8 mouse cellular contexts compared by ENCODE assay signal in genomic region chr6:83830941-83831605, GRCm38 (mm10). TPM values are rescaled to one million over a fixed set of nuclear protein-coding genes. Genes with fewer than 3 reads are reported as not detected.
DNase-seq lines count a peak whose midpoint lies in the region; ATAC-seq and TF ChIP-seq lines count a peak whose summit lies in the region.

No protein-coding gene starts in this region.

- H3K79me2 ChIP-seq in heart, adult 2 months (replicated peaks; ENCODE audit: control insufficient read depth, insufficient read depth, low read length): no peaks in the 10 kb centered on the region

- no peak for DNase-seq in heart, adult 2 months
- DNase-seq in heart, postnatal 25 days (ENCODE audit: low spot score): no peak
- DNase-seq in 3T3-L1 (ENCODE audit: low read depth, low spot score): peak; percentile 64
- DNase-seq in brain, adult 2 months (ENCODE audit: low read depth, low spot score): peak; percentile 75
- DNase-seq in urinary bladder, postnatal 10 days (ENCODE audit: low spot score): no peak

- H3K4me3 ChIP-seq in heart, adult 2 months: peak overlapping the region; percentile 61
- H3K4me3 ChIP-seq in heart, embryonic 14.5 days (ENCODE audit: control insufficient read depth in 1 of 2, insufficient read depth in 1 of 2, low read depth in 1 of 2, low read length in 2 of 2): peak overlapping the region; percentile 62 to 72
- peak overlapping the region; percentile 67 for H3K4me3 ChIP-seq in liver, embryonic 15.5 days (replicated peaks)
- H3K4me3 ChIP-seq in stomach, embryonic 14.5 days (ENCODE audit: low read depth, low read length): peak overlapping the region; percentile 61

- intact Hi-C loops in heart, adult 2 months (cut with DNase I): loop anchor here (2.0 to 5.0 kb wide), 3 partner anchors 36 to 86 kb away; partner anchors contain the start of genes Nagk and Tex261
- intact Hi-C loops in heart, postnatal 25 days (cut with DNase I): loop anchor here (5.0 kb wide), 1 partner anchor 36 kb away; the partner anchor contains the start of gene Zfp638

- no peak for TF ChIP-seq CTCF in heart, adult 2 months (IDR thresholded peaks at IDR 0.05)

- WGBS in heart, adult 2 months: 3% methylated on average over 35 of the region's 35 CpGs
- whole genome bisulfite sequencing in heart, embryonic 14.5 days: 1% methylated on average over 35 of the region's 35 CpGs
- WGBS in liver, embryonic 15.5 days (ENCODE audit: insufficient replicate concordance): 4% methylated on average over 35 of the region's 35 CpGs
- under 1% methylated on average over 35 of the region's 35 CpGs for WGBS in stomach, embryonic 14.5 days

- H3K27me3 ChIP-seq in heart, adult 2 months (ENCODE audit: control insufficient read depth, insufficient read depth, low read length): no peaks in the 10 kb centered on the region
- no peaks in the 10 kb centered on the region for H3K27me3 ChIP-seq in heart, embryonic 14.5 days (ENCODE audit: control insufficient read depth, insufficient read depth, low read length)
- no peaks in the 10 kb centered on the region for H3K27me3 ChIP-seq in liver, embryonic 15.5 days
- no peaks in the 10 kb centered on the region for H3K27me3 ChIP-seq in stomach, embryonic 14.5 days (ENCODE audit: control insufficient read depth, insufficient read depth, low read length)

- H3K4me1 ChIP-seq in heart, adult 2 months (ENCODE audit: control insufficient read depth, insufficient read depth, low read length): peaks cover 3% of the 10 kb centered on the region
- peaks cover 2 to 7% of the 10 kb centered on the region in 2 experiments; a peak in 3 of 4 replicates for H3K4me1 ChIP-seq in heart, embryonic 14.5 days (ENCODE audit: control insufficient read depth in 2 of 2, insufficient read depth in 2 of 2, low read length in 2 of 2)
- H3K4me1 ChIP-seq in liver, embryonic 15.5 days (replicated peaks): peaks cover 17% of the 10 kb centered on the region
- peaks cover 3% of the 10 kb centered on the region; the same call in 1 of the 2 replicates for H3K4me1 ChIP-seq in stomach, embryonic 14.5 days (ENCODE audit: control insufficient read depth, insufficient read depth, low read length)

- ATAC-seq in heart, embryonic 14.5 days (ENCODE audit: insufficient number of reproducible peaks, insufficient read depth, low FRiP score, low read depth): peak; percentile 76; the same call in 1 of the 2 replicates
- ATAC-seq in liver, embryonic 15.5 days (ENCODE audit: insufficient read depth): peak; percentile 47; the same call in 1 of the 2 replicates
- no peak for ATAC-seq in stomach, embryonic 14.5 days (ENCODE audit: insufficient number of reproducible peaks, insufficient read depth, low FRiP score, low read depth)

- peak overlapping the region; percentile 76 for H3K9ac ChIP-seq in heart, adult 2 months (ENCODE audit: low read depth, low read length)
- H3K9ac ChIP-seq in heart, embryonic 14.5 days (ENCODE audit: low read length): peak overlapping the region; percentile 83
- peak overlapping the region; percentile 72 for H3K9ac ChIP-seq in liver, embryonic 15.5 days
- H3K9ac ChIP-seq in stomach, embryonic 14.5 days (replicated peaks; ENCODE audit: low read depth, low read length): peak overlapping the region; percentile 63

- peak overlapping the region; percentile 95 for H3K4me2 ChIP-seq in heart, embryonic 14.5 days (ENCODE audit: low read length)
- peak overlapping the region; percentile 97 for H3K4me2 ChIP-seq in liver, embryonic 15.5 days
- peak overlapping the region; percentile 83 for H3K4me2 ChIP-seq in stomach, embryonic 14.5 days (replicated peaks; ENCODE audit: low read depth, low read length)

- no peaks in the 10 kb centered on the region for H3K36me3 ChIP-seq in heart, adult 2 months (ENCODE audit: control insufficient read depth, insufficient read depth, low read length)
- 0 out of 2 replicates have a peak, but pooled peaks cover 1% of the 10 kb centered on the region for H3K36me3 ChIP-seq in heart, embryonic 14.5 days (ENCODE audit: control insufficient read depth, insufficient read depth, low read length)
- no peaks in the 10 kb centered on the region for H3K36me3 ChIP-seq in liver, embryonic 15.5 days (replicated peaks)
- H3K36me3 ChIP-seq in stomach, embryonic 14.5 days (ENCODE audit: control insufficient read depth, insufficient read depth, low read length): 0 out of 2 replicates have a peak, but pooled peaks cover 7% of the 10 kb centered on the region

- peak overlapping the region; percentile 81 for H3K27ac ChIP-seq in heart, adult 2 months
- H3K27ac ChIP-seq in heart, embryonic 14.5 days (replicated peaks in 1 of 2; ENCODE audit: control insufficient read depth in 1 of 2, insufficient read depth in 1 of 2, low read depth in 2 of 2, low read length in 2 of 2): peak overlapping the region; percentile 45 to 76
- peak overlapping the region; percentile 63; the same call in 1 of the 2 replicates for H3K27ac ChIP-seq in liver, embryonic 15.5 days (replicated peaks)
- H3K27ac ChIP-seq in stomach, embryonic 14.5 days (ENCODE audit: low read length): peak overlapping the region; percentile 73

- no peak for TF ChIP-seq POLR2A in heart, adult 2 months (IDR thresholded peaks at IDR 0.05; ENCODE audit: insufficient read depth, low read depth, low read length)

- TF ChIP-seq EP300 in heart, adult 2 months (IDR thresholded peaks at IDR 0.05; ENCODE audit: insufficient read depth, low read depth, low read length): no peak

- H3K9me3 ChIP-seq in heart, embryonic 14.5 days (ENCODE audit: control insufficient read depth, low read length): no peaks in the 10 kb centered on the region
- no peaks in the 10 kb centered on the region for H3K9me3 ChIP-seq in liver, embryonic 15.5 days (replicated peaks)
- no peaks in the 10 kb centered on the region for H3K9me3 ChIP-seq in stomach, embryonic 14.5 days (ENCODE audit: control insufficient read depth, low read depth, low read length)

RNA-seq across cellular contexts. Expression of gene Paip2b, which starts 0.5 kb away (rescaled TPM):
- total RNA-seq in heart, adult 2 months (2021): 10 to 100 TPM; 35.4 to 39.4 TPM
- 13.4 and 31.8 TPM in 2 replicates for polyA plus RNA-seq in heart, adult 2 months (2012; rRNA removed)
- total RNA-seq in heart, postnatal 25 days (2021): 10 to 100 TPM; 30.6 to 35.0 TPM
- 11.1 and 14.9 TPM in 2 replicates for polyA plus RNA-seq in heart, embryonic 14.5 days (2014; fragmentation: Nextera tagmentation; extraction: Ambion mirVana)
- polyA plus RNA-seq in liver, embryonic 15.5 days (2015; fragmentation: Nextera tagmentation; extraction: Ambion mirVana): 3.3 and 3.7 TPM in 2 replicates
- 20.7 and 22.0 TPM in 2 replicates for polyA plus RNA-seq in stomach, embryonic 14.5 days (2014; fragmentation: Nextera tagmentation; extraction: Ambion mirVana)

RNA-seq across cellular contexts. Expression of gene Zfp638, which starts 35.8 kb away (rescaled TPM):
- 10 to 100 TPM; 55.0 to 55.2 TPM for total RNA-seq in heart, adult 2 months (2021)
- 7.3 and 17.2 TPM in 2 replicates for polyA plus RNA-seq in heart, adult 2 months (2012; rRNA removed)
- total RNA-seq in heart, postnatal 25 days (2021): 10 to 100 TPM; 51.2 to 56.2 TPM
- 51.1 and 52.3 TPM in 2 replicates for polyA plus RNA-seq in heart, embryonic 14.5 days (2014; fragmentation: Nextera tagmentation; extraction: Ambion mirVana)
- 14.5 and 16.8 TPM in 2 replicates for polyA plus RNA-seq in liver, embryonic 15.5 days (2015; fragmentation: Nextera tagmentation; extraction: Ambion mirVana)
- 92.0 and 94.4 TPM in 2 replicates for polyA plus RNA-seq in stomach, embryonic 14.5 days (2014; fragmentation: Nextera tagmentation; extraction: Ambion mirVana)

RNA-seq across cellular contexts. Expression of gene Nagk, which starts 36.3 kb away (rescaled TPM):
- 10 to 100 TPM; 16.1 to 18.3 TPM for total RNA-seq in heart, adult 2 months (2021)
- 14.1 and 14.2 TPM in 2 replicates for polyA plus RNA-seq in heart, adult 2 months (2012; rRNA removed)
- 10 to 100 TPM; 16.7 to 18.0 TPM for total RNA-seq in heart, postnatal 25 days (2021)
- 64.8 and 69.6 TPM in 2 replicates for polyA plus RNA-seq in heart, embryonic 14.5 days (2014; fragmentation: Nextera tagmentation; extraction: Ambion mirVana)
- 16.6 and 20.1 TPM in 2 replicates for polyA plus RNA-seq in liver, embryonic 15.5 days (2015; fragmentation: Nextera tagmentation; extraction: Ambion mirVana)
- polyA plus RNA-seq in stomach, embryonic 14.5 days (2014; fragmentation: Nextera tagmentation; extraction: Ambion mirVana): 61.5 and 63.1 TPM in 2 replicates

RNA-seq across cellular contexts. Expression of gene Tex261, which starts 55.5 kb away (rescaled TPM):
- total RNA-seq in heart, adult 2 months (2021): 100 to 1,000 TPM in 1 of 2 experiments, 10 to 100 TPM in 1; 90.6 to 102 TPM
- 126 and 156 TPM in 2 replicates for polyA plus RNA-seq in heart, adult 2 months (2012; rRNA removed)
- total RNA-seq in heart, postnatal 25 days (2021): 10 to 100 TPM; 85.4 to 99.8 TPM
- polyA plus RNA-seq in heart, embryonic 14.5 days (2014; fragmentation: Nextera tagmentation; extraction: Ambion mirVana): 70.3 and 75.9 TPM in 2 replicates
- 42.3 and 44.0 TPM in 2 replicates for polyA plus RNA-seq in liver, embryonic 15.5 days (2015; fragmentation: Nextera tagmentation; extraction: Ambion mirVana)
- polyA plus RNA-seq in stomach, embryonic 14.5 days (2014; fragmentation: Nextera tagmentation; extraction: Ambion mirVana): 68.1 and 75.4 TPM in 2 replicates

Comparison
In these comparisons a context has a peak if more than half of its experiments do, and no peak if none do; other contexts are left out.
1. DNase-seq: peak in 3T3-L1 (single experiment) and brain, adult 2 months (single experiment); none in heart, adult 2 months (0 of 2), heart, postnatal 25 days (single experiment) and urinary bladder, postnatal 10 days (single experiment).
2. Peak in every context shown above with its lines, with median percentiles within 50 percentile points of each other: H3K27ac ChIP-seq, H3K4me3 ChIP-seq, H3K9ac ChIP-seq and H3K4me2 ChIP-seq.